Mouse (Mus musculus) embryonic facial prominence, embryonic 14.5 days (tissue): ENCODE data around the gene Ccr3. TPM values are rescaled to one million over a fixed set of nuclear protein-coding genes. Genes with fewer than 3 reads are reported as not detected.
A peak's percentile ranks its signal among the peaks of the same experiment; 100 is the strongest.
"Not testable (repeated sequence)": the region's sequence is repeated elsewhere in the genome, so short reads cannot be mapped to it uniquely, and the experiment has no call there.

Source experiments
- ATAC-seq: fragments of 200-750 bp; cut with Nextera tagmentation; 2 replicates; pipeline ENCODE4 v1.8.0; 2017; ENCODE audit warnings: low read depth, moderate number of reproducible peaks, moderate TSS enrichment
- DNase-seq: peaks from one replicate; pipeline ENCODE4 v3.0.0-alpha.2; 2015; ENCODE audit warnings: low spot score
- H3K27ac ChIP-seq: fragments of 300-500 bp; sonication (generic); replicated peaks from 2 replicates; pipeline ENCODE4 v1.5.1; 2014; ENCODE audit warnings: low read depth, mild to moderate bottlenecking, low read length, moderate library complexity
- H3K27me3 ChIP-seq: fragments of 300-500 bp; sonication (generic); replicated peaks from 2 replicates; pipeline ENCODE4 v1.6.1; 2014; ENCODE audit warnings: low read length; ENCODE audit not compliant: control insufficient read depth, insufficient read depth
- H3K36me3 ChIP-seq: fragments of 300-500 bp; sonication (generic); 2 replicates; pipeline ENCODE4 v1.6.1; 2014; ENCODE audit warnings: low read length, mixed read lengths; ENCODE audit not compliant: control insufficient read depth, insufficient read depth
- H3K4me1 ChIP-seq: fragments of 300-500 bp; sonication (generic); 2 replicates; pipeline ENCODE4 v1.6.1; 2014; ENCODE audit warnings: antibody characterized with exemption, low read length; ENCODE audit not compliant: control insufficient read depth, insufficient read depth
- H3K4me2 ChIP-seq: fragments of 300-500 bp; sonication (generic); 2 replicates; pipeline ENCODE4 v1.6.1; 2014; ENCODE audit warnings: low read depth, mild to moderate bottlenecking, low read length, moderate library complexity, mixed read lengths
- H3K4me3 ChIP-seq: fragments of 300-500 bp; sonication (generic); 2 replicates; pipeline ENCODE4 v1.5.1; 2014; ENCODE audit warnings: low read depth, mild to moderate bottlenecking, low read length
- H3K9ac ChIP-seq: fragments of 300-500 bp; sonication (generic); 2 replicates; pipeline ENCODE4 v1.6.1; 2014; ENCODE audit warnings: low read depth, mild to moderate bottlenecking, low read length, moderate library complexity, mixed read lengths
- H3K9me3 ChIP-seq: fragments of 300-500 bp; sonication (generic); 2 replicates; pipeline ENCODE4 v1.6.1; 2016; ENCODE audit warnings: low read length; ENCODE audit not compliant: control insufficient read depth
- WGBS: fragments of 180-500 bp; shearing (Covaris S2); extraction: QIAGEN DNeasy Blood & Tissue Kit; methylation state at CpG from one replicate; pipeline ENCODE4 v1.1.7; 2014; 5-methylcytosine and 5-hydroxymethylcytosine counted together
- polyA plus RNA-seq: library from polyadenylated mRNA; unstranded; fragments of >200 nt; fragmentation: Nextera tagmentation; extraction: Ambion mirVana; gene quantifications from 2 replicates; pipeline ENCODE4 v1.2.1, GENCODE M21; 2014

Ccr3 gene
- polyA plus RNA-seq: 0.20 and 0.28 TPM in 2 replicates

DNA sequence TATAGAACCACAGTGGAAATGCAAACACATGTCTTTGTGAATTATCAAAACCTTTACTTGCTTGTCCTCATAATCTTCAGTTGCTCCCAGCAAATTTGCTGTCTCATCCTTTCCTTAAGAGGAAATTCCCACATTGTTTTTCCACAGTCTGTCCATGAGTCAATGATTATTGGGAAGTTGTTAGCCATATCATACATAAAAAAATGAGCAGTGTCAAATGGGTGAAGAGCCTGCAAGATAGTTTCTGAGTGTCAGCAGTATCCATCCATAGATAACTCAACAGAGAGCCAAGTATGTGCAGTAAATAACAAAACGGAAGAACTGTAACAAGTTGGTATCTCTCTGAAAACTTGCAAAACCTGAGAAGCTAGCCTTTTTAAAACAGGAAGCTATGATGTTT is at the start of gene Ccr3:
Gene Ccr3, plus strand, starts transcription at position 301 of the 400 bp plus-strand sequence.
- Histone ChIP-seq H3K4me1 (no peaks in the 10 kb centered on the region), H3K27ac (no peak within 1 kb of the TSS), H3K9ac (no peak within 1 kb of the TSS), H3K27me3 (no peaks in the 10 kb centered on the region), H3K36me3 (no peaks in the 10 kb centered on the region), H3K9me3 (no peaks in the 10 kb centered on the region), H3K4me2 (no peak within 1 kb of the TSS), H3K4me3 (no peak within 1 kb of the TSS)
- 87% methylated on average over 1 of the region's 1 CpGs for whole genome bisulfite sequencing
- ATAC-seq (no peak), DNase-seq (no peak)

DNA sequence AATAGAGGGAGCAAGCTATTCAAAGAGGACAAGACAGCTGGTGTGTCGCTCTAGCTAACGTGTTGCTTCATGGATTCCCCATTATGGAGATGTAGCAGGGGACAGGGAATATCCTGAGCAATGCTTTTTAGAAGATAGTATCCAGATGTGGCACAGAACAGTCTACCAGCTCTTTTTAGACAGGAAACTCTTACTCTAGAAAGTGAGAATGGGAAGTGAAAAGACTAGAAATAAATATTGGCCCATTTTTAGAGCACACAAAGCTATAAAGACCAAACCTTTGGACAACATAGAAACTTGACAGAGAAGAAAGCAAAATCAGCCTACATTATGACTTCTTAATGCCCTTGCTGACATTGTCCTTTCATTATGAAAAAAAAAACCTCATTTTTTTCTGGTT is 46.1 kb upstream of the Ccr3 start:
- ATAC-seq (no peak), DNase-seq (no peak)
- Histone ChIP-seq H3K27ac (no peak overlapping the region), H3K9me3 (no peaks in the 10 kb centered on the region), H3K9ac (no peak overlapping the region), H3K36me3 (no peaks in the 10 kb centered on the region), H3K4me2 (no peak overlapping the region), H3K4me3 (no peak overlapping the region), H3K27me3 (no peaks in the 10 kb centered on the region), H3K4me1 (no peaks in the 10 kb centered on the region)
- WGBS: 64% methylated on average over 2 of the region's 2 CpGs

- no peaks in the 10 kb centered on the region for H3K27me3 ChIP-seq
- no peak overlapping the region for H3K9ac ChIP-seq
- H3K36me3 ChIP-seq: no peaks in the 10 kb centered on the region
- H3K9me3 ChIP-seq: no peaks in the 10 kb centered on the region
- no peaks in the 10 kb centered on the region for H3K4me1 ChIP-seq
- 82% methylated on average over 9 of the region's 9 CpGs for WGBS
- no peak overlapping the region for H3K4me3 ChIP-seq
- H3K4me2 ChIP-seq: no peak overlapping the region
- no peak for ATAC-seq
- no peak for DNase-seq
- H3K27ac ChIP-seq: no peak overlapping the region
These were observed 44.7 kb upstream of the Ccr3 start for GRCm38 (mm10) chr9:123976876-123977663.

- no peak within 1 kb of the TSS for H3K9ac ChIP-seq
- H3K9me3 ChIP-seq: no peaks in the 10 kb centered on the region
- ATAC-seq: no peak
- 80% methylated on average over 1 of the region's 1 CpGs for WGBS
- no peaks in the 10 kb centered on the region for H3K4me1 ChIP-seq
- no peak within 1 kb of the TSS for H3K4me2 ChIP-seq
- H3K36me3 ChIP-seq: no peaks in the 10 kb centered on the region
- no peak within 1 kb of the TSS for H3K27ac ChIP-seq
- peak; percentile 1 for DNase-seq
- H3K4me3 ChIP-seq: no peak within 1 kb of the TSS
- H3K27me3 ChIP-seq: no peaks in the 10 kb centered on the region
These were observed 43.5 kb upstream of the Ccr3 start, which contains the start of gene Ccr1l1 for GRCm38 (mm10) chr9:123978308-123978707. TSS of gene Ccr1l1 (minus strand) at chr9:123978408.

GRCm38 (mm10) chr9:123980858-123981475 is 40.8 kb upstream of the Ccr3 start:
- not testable (repeated sequence) for H3K9me3 ChIP-seq, H3K36me3 ChIP-seq, H3K4me3 ChIP-seq, H3K4me2 ChIP-seq, H3K27me3 ChIP-seq, DNase-seq, H3K4me1 ChIP-seq, ATAC-seq, H3K27ac ChIP-seq, H3K9ac ChIP-seq
- no CpG with 5 or more reads among the region's 3 CpGs for WGBS

DNA sequence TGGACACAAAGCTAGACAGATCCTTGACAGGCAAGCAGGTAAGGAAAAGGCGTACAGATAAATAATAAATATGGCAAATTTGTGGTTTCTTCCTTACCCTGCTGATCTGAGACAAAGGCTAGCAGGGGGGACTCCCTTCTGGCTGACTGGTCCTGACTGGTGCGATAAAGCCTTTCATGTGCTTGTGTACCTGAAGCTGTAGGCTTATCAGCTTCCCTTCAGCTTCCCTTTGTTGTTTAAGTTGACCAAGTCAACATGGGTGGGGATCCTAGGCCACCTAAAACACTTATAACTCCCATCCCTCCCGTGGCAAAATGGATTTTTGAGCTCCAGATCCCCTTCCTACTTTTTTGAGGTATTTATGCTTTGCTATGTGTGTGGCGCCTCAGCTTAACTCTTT is 39.9 kb upstream of the Ccr3 start:
- Histone ChIP-seq H3K27me3 (no peaks in the 10 kb centered on the region), H3K4me3 (no peak overlapping the region), H3K36me3 (no peaks in the 10 kb centered on the region), H3K27ac (no peak overlapping the region), H3K4me2 (no peak overlapping the region), H3K4me1 (no peaks in the 10 kb centered on the region), H3K9me3 (no peaks in the 10 kb centered on the region), H3K9ac (no peak overlapping the region)
- DNase-seq (no peak), ATAC-seq (no peak)
- 69% methylated on average over 4 of the region's 4 CpGs for WGBS

GRCm38 (mm10) chr9:123982720-123983119 is 39.1 kb upstream of the Ccr3 start:
- H3K4me2 ChIP-seq: no peak overlapping the region
- ATAC-seq: no peak
- WGBS: 86% methylated on average over 1 of the region's 1 CpGs
- no peaks in the 10 kb centered on the region for H3K4me1 ChIP-seq
- H3K4me3 ChIP-seq: no peak overlapping the region
- no peaks in the 10 kb centered on the region for H3K27me3 ChIP-seq
- no peaks in the 10 kb centered on the region for H3K9me3 ChIP-seq
- H3K27ac ChIP-seq: no peak overlapping the region
- H3K36me3 ChIP-seq: no peaks in the 10 kb centered on the region
- no peak overlapping the region for H3K9ac ChIP-seq
- no peak for DNase-seq

GRCm38 (mm10) chr9:123984943-123985342 is 36.8 kb upstream of the Ccr3 start:
- Histone ChIP-seq H3K36me3 (no peaks in the 10 kb centered on the region), H3K9ac (no peak overlapping the region), H3K4me2 (no peak overlapping the region), H3K27me3 (no peaks in the 10 kb centered on the region), H3K4me1 (no peaks in the 10 kb centered on the region), H3K27ac (no peak overlapping the region), H3K4me3 (no peak overlapping the region), H3K9me3 (no peaks in the 10 kb centered on the region)
- ATAC-seq: no peak
- no peak for DNase-seq

- ATAC-seq (no peak), DNase-seq (peak; percentile 14)
- Histone ChIP-seq H3K4me3 (no peak overlapping the region), H3K9me3 (no peaks in the 10 kb centered on the region), H3K27ac (no peak overlapping the region), H3K9ac (no peak overlapping the region), H3K27me3 (no peaks in the 10 kb centered on the region), H3K4me2 (no peak overlapping the region), H3K36me3 (no peaks in the 10 kb centered on the region), H3K4me1 (no peaks in the 10 kb centered on the region)
- WGBS: 93% methylated on average over 2 of the region's 2 CpGs
These were observed 35.6 kb upstream of the Ccr3 start for GRCm38 (mm10) chr9:123986217-123986616.
